Mouse (Mus musculus) kidney, postnatal 36 days (tissue): ENCODE measurements around the gene Supt3.

Experiments used
- DNase-seq, 2 experiments: peaks; one replicate each; pipeline ENCODE4 v3.0.0; 2021 to 2022; ENCODE audit warnings: mixed read lengths in 2 of 2

Supt3 gene

DNA sequence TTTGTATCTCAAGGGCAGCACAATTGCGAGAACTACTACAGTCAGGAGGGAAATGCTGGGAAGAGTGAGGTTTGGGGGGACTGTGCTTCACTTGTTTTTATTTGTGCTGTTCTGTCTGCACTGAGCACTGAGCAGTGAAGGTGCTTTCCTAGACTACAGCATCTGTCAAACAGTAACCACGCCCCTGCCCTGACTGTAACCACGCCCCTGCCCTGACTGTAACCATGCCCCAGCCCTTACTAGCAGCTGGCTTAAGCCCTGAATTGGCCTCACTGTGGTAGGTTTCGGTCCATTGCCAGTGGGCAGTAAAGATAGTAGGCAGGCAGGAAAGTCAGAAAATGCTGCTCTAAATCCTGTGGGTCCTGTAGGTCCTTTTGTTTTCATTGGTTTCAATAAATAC lies 196.5 kb downstream of the Supt3 start:
- DNase-seq: peak; percentile 36 to 63

DNA sequence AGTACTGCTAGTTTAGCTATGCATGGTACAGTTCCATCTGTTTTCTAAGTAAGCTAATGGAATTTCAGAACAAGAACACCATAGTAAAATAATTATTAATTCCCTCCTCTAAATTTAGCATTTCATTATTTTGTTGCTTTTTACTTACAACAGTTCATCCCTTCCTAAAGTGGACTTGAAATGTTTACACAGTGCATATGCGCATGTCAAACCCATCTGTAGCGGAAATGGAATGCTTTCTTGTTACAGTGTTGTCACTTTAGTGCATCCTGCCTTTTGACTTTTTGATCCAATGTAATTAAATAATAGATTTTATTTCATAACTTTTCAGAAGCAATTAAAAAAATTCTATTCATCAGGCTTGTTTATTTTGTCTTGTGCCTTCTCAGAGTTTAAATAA lies 200.7 kb downstream of the Supt3 start:
- no peak for DNase-seq

DNA sequence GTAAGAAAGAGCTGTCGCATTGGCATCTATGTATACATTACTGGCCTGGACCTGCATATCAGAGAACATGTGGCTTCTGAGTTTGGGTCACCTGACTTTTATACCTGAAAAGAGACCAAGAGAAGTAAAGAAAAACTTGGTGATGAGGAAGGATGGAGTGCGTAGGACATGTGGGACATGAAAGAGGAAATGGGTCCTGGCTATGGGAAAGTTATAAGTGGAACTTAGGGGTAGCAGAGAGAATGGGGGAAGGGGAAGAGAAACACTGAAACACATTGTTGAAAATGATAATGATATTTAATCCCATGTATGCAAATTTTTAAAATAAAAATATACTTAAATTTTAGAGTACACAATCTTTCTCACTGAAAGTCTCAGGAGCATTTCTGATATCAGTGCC lies 211.0 kb downstream of the Supt3 start:
- DNase-seq: no peak

DNA sequence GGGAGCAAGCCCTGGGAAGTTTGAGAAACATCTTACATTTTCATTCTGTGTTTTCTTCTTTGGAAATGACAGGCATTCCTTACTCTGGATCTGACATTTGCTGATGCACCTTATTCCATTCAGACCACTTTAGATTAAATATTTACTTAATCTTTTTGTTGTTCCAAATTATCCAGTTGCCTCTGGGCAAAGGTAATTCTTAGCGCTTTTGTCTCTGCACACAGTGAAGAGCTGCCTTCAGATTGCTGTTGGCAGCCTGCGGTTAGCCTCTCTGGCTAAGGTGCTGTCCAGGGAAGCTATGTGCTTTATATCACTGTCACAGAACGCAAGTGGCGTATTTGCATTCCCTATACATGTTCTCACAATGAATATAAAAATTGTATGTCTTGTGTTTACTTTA lies 226.4 kb downstream of the Supt3 start:
- DNase-seq: peak; percentile 25 to 27

DNA sequence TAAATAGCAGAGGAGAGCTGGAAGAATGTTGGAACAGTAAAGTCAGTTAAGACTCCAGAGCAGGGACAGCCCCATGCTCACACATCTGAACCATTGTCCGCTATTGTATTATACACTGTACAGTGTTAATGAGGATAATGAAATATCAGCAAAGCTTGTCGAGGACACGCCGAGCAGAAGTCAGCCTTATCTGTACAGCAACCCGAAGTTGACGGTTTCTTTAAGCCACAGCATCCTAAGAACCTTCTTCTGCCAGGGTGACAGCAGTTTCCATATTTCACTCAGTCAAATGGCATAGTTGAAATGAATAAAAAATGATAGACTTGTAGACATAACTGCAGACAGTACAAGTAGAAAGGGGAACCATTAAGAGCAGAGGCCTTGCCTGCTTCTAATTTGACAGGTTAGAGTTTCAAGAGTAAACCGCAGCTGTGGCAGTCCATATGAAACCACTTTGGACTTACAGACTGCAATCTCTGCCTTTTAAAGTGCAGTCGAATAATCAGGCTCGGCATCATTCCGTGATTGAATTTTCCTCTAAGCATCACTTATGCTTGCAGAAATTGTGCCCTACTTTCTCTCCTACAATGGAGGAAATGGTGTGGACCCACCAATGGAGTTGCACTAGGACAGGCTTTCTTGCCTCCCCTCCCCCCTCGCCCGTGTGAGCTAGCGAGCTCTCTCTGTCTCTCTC lies 227.7 kb downstream of the Supt3 start:
- DNase-seq: no peak

DNA sequence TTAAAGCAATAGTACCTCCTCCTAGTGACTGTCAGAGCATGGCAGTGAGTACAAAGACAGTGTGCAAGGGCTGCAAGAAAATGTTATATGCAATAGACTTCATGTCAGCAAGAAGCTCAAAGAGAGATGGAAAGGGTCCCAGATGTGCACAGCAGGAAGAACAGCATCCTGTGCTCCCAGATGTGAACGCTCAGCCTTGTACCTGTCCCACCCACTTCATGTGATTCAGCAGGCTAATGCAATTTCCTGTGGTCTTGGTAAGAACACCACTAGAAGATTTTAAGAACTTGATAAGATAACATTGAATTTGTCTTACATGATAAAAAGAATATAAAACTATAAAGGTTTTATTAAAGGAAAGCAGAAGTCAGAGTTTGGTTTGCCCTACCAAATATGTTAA lies 230.5 kb downstream of the Supt3 start:
- DNase-seq: no peak

DNA sequence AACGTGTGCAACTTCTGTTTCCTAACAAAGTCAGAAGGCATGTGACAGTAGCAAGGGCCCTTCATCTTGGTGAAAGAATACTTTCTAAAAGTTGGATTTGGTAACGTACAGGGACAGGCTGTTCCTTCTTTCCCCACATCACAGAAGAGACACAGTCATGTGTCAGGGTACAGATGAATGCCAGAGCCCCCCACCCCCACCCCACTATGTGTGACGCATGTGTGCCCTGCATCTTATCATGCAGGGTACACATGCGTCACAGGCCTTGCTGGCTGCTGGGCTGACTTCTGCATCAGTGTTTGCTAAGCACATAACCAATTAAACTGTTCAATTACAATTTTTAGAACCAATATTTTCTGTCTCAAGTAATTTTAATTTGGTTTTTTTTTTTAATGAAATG lies 231.7 kb downstream of the Supt3 start:
- no peak for DNase-seq

DNA sequence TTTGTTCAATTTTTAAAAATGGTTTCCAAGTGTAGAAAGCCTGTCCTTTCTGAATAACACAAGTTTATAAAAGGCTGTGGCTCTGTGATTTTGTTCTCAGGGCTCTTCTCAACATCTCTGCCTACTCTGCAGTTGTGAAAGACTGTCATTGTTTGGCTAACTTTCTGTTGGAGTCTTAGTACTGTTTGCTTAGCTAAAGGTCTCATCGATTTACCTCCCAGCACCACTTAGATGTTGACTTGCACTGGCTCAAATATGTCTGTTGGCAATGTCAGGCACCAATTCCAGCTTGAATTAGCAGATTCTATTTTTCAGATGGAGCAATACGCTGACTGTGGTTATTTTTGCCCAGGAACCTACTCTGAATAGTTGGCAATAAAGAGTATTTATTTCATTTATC lies 233.5 kb downstream of the Supt3 start:
- no peak for DNase-seq

DNA sequence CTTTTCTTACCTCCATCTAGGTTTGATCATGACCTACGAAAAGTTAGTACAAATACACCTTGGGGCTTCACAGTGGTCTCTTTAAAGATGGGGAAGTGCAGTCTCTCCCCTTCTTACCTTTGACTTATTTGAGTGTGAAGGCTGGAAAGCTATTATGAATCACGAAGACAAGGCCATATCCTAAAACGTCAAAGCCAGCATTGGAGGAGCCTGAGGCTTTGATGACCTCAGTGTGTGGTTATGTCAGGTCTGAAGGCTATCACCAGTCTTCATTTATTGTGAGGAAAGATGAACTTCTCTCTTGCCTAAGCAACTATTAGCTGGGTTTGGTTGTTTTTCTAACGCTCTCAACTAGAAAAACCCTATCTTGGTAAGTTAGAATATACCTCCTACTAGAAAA lies 239.8 kb downstream of the Supt3 start:
- DNase-seq: no peak

DNA sequence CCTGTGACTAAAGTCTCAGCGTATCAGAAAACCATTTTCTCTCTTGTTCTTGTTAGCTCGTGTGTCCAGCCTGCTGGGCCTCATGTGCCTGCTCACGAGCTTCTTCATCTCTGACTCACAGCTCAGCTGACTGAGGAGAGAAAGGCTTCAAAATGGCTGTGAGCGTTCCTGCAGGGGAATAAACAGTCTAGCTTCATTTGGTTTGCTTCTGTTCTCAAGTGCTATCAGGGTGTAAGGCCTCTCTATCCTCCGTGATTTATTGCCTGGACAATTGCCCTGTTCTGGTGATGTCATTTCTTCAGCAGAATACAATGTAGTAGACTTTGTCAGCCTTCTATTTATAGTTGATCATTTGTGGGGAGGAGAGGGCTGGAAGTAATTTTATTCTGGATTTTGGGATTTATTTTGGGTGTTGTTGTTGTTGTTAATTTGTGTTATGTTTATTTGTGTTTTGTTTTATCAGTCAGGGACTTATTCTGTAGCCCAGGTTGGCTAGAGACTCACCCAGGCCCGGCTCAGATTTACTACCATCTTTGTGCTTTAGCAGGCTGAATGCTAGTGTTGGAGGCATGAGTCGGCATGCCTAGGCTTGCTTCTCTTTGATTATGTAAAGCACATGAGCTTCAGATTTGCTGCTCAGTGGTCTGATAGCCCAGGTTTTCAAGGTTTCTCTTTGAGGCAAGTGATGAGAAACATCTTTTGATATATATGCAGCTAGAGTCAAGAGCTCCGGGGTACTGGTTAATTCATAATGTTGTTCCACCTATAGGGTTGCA lies 243.4 kb downstream of the Supt3 start:
- DNase-seq: peak; percentile 8 to 14

DNA sequence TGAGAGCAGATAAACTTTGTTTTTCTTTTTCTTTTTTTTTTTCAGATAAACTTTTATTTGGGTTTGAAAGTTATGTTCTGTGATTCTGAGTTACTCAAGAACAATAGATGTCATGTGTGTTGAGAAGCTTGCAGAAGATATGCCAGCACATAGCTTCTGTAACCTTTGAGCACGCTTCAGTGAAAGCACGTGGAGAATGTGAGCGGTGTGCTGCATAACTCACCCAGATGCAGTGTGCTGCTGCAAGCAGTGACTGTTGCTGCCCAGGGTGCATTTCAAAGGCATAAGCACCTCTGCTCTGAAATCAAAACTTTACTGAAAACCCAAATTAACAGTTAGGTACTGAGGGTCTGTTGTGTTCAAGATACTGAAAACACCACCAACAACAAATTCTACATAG lies 251.5 kb downstream of the Supt3 start:
- peak; percentile 49 to 51 for DNase-seq

DNA sequence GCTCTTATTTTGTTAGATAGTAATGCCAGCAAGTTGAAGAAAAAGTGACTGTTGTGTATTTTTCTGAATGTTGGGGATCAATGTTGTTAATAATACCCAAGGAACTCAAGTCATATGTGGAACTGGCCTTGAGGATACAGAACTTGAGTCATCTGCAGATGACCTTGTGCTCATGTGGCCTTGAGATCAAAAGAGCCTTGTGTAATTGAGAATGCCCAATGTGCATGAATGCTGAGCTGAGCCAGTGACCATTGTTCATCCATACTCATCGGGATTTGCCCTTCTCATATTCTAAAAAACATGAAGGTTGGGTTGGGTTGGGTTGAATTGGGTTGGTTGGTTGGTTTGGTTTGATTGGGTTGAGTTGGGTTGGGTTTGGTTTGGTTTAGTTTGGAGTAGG lies 252.2 kb downstream of the Supt3 start:
- no peak for DNase-seq

DNA sequence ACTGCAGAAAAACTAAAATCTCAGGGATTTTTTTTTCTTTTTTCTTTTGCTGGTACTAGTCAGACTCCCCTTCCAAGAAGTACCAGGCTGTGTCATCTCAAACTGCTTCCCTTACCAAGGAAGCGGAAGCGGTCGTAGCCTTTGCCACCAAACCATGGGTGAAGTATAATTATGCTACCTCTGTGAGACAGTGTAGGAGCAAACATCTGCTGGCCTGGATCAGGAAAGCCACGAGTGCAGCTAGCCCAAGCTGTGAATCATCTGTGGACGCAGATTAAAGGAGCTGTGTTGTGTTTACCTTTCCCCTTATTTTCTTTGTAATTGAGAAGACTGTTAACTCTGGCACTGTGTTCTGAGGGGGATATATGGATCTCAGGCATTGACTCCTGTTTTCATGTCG lies 255.3 kb downstream of the Supt3 start:
- DNase-seq: no peak

DNA sequence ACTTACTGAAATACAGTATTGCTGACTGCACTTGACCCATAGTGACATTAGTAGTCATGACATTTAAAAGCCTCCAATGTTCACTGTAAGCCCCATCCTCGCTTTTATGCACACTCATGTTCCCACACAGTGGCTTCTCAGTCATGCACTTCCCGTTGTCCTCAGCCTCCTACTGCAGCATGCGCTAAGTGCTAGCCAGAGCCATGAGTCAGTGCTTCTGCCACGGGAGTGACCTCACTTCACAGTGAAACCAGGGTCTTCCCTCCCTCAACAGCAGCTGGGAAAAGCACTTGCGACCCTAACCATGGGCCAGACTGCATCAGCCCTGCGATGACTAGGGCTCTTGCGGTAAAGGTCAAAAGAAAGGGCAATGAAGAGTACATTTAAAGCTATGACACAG lies 256.7 kb downstream of the Supt3 start:
- DNase-seq: no peak

DNA sequence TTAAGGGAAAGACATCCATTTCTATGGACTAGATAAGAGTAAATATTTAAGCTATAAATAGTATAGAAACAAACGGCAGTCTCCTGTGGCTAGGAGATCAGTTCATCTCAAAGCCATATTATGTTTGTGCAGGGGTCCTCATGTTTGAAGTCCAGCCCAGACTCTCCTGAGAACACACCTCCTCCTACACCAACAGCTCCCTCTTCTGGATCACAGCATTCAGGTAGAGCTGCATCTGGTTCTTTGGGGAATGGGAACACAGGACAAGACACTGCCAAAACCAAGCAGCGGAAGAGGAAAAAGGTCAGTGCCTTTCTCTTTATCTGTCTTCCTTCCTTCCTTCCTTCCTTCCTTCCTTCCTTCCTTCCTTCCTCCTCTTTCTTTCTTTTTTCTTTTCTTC lies 264.1 kb downstream of the Supt3 start:
- no peak for DNase-seq

DNA sequence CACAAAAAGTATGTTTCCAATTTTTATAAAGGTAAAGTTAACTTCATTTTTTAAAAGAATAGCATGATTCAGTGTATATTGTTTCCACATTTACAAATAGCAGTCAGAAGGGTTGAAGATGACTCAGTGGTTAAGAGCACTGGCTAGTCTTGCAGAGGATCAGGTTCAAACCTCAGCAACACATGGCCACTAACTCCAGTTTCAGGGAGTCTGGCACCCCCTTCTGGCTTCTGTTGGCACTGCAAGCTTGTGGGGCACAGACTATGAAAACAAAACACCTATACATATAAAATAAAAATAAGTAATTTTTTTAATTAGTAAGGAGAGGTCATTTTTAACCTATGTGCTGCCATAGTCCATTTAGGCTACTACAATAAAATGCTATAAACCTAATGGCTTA lies 268.9 kb downstream of the Supt3 start:
- peak in 1 of 2 experiments; percentile 40 for DNase-seq

DNA sequence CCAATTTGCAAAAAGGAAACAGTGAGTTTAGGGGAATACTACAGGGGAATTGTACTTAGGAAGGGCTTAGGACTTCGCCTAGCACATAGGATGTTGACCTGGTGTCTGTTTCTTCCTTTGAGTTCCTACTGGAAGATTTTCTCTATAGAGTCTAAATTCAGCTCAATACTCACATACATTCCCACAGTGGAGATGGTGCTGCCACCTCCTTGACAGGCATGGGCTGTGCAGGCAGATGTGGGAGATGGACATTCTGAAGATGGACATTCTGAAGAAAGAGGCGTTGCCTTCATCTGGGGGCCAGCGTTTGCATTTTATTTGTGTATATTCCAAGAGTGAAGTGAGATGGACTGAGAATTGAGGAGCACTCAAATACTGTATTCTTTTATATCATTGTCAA lies 269.6 kb downstream of the Supt3 start:
- no peak for DNase-seq

DNA sequence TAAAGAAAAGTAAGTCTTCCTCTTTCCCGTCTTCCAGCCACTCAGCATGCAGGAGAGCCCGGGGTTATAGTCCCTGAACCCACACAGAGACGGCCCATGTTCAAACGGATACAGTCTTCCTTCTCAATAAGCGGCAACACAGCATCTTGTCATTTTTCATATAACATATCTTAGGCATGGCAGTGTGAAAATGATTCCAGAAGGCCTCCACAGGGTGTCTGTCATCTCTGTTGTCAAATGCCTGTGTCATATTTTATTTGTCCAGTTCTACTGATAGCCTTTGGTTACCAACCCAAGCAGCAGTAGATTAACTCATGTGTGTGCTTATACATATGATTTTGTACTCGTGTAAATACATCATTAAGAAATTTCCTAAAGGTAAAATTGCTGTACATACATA lies 270.3 kb downstream of the Supt3 start:
- DNase-seq: no peak

DNA sequence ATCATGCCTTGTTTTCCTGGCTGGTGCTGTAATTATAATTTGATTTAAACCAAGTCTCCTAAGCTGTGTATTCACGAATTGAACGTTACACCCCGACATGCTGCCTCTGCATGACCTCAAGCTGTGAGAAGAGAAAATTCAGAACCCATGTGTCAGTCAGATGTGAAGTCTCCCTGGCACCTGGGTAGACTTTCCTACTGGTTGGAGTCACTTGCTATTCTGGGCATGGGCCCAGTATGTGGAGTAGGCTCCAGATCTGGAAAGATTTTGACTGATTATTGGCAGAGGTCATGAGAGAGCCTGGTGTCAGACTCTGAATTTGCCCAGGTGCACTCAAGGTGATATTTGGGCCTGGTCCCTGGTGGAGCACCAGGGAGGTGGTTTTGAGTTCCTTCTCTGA lies 275.0 kb downstream of the Supt3 start:
- DNase-seq: no peak

DNA sequence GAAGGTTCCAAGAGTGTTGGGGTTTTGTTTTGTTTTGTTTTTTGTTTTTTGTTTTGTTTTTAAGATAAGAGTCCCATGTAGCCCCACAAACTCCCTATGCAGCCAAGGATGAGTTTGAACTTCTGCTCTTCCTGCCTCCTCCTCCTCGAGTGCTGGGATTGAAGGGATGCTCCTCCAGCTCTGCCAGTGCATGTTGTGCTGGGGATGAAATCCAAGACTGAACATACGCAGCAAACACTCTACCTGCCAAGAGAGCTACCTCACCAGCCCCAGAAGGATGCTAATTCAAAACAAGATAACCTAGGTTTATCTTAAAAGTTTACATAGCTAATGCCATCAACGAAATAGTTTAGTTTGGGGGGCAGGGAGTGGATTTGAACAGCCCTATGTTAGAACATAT lies 276.4 kb downstream of the Supt3 start:
- DNase-seq: no peak

DNA sequence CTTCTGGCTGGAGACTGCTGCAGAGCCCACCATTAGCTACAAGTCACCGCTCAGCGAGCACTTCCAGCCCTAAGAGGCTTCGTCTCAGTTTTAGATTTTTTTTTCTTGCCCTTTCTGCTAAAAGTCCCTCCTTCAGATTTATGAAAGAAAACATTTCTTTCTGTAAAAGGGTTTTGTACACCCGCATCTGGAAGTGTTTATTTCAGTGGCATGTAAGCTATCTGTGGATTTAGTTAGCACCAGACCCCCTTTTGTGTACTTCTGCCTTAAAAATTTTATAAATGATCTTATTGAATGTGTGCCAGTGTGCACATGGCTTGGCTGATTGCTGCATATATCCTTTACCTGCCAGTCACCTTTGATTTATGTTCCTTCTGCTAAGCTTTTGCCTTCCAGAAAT lies 277.6 kb downstream of the Supt3 start:
- no peak for DNase-seq

DNA sequence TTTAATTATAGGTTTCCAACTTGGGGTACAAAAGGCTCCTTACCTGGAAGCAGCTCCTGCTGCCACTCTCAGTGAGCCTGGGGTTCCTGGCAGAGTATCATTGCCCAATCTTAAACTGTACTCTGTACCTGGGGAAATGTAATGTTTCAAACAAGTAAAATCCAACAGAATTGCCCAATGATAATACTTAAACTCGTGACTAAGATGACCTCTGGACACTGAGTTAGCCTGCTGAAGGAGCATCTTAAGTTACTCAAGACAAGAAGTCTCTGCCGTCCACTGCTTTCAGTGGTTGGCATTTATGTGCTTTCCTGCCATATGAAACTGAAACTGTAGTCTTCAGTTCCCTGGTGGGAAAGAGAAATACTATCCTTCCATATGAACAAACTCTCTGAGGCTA lies 279.9 kb downstream of the Supt3 start:
- peak; percentile 9 to 31 for DNase-seq

DNA sequence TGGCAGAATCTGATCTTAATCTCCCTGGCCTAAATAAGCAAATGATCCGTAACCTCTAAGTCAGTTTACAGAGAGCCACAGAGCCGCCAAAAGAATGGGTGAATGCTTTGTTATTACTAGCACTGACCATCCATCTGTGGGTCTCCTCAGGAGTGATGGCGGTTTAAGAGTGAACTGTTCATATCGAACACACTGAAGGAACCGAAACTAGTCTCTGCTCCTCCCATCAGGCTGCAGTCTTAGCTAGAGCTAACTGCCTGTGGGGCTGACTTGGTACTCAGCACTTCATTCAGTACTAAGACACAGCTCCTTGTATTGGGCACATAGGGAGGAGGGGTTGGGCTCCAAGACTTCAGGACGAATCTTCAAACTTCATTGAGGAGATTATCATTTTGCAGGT lies 280.8 kb downstream of the Supt3 start:
- DNase-seq: no peak

DNA sequence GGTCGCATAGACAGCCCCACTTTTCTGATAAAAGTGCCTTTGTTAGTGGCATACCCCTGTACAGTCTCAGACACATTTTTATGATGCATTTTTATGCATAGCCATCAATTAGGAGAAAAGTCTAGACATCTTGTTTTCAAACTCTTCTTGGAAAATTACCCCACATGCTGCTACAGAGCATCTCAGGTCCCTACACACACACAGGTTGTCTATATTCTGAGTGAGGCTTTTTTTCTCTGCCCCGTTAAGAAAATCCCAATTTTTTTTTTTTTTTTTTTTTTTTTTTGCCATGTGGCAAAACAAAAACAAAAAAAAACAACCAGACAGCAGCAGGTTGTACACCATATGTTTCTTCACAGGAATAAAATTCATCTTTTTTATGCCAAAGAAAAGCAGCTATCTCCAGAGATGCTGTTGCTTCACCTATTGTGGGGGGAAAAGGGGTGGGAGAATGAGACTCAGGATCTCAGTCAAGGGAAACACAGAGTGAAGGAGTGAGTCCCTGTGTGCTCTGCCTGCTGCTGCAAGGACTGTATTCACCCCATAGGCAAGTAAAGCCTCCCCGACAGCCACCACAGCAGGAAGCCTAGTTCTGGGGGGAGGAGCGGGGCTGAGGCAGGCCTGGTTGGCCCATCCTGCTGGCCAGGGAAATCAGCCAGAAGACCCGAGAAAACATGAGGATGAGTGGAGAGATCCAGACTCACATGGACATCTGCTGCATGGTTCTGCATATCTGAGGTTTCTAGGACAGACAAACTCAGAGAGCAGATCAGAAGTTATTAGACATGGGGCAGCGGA lies 281.8 kb downstream of the Supt3 start:
- DNase-seq: no peak
